Mouse (Mus musculus): ENCODE measurements around the gene Nhlrc1. TPM values are rescaled to one million over a fixed set of nuclear protein-coding genes. Genes with fewer than 3 reads are reported as not detected.

The Nhlrc1 gene
- total RNA-seq, 2 experiments from 2014 or later, result 2.2 TPM

Other genes starting within 250 kb of the Nhlrc1 start
- gene Kif13a, start 85.0 kb downstream of the Nhlrc1 start, total RNA-seq (2015), result 20.9 and 24.4 TPM in 2 replicates
- gene Kif13a, start 85.0 kb downstream of the Nhlrc1 start, total RNA-seq (2017), result 31.1 and 41.0 TPM in 2 replicates
- gene Kdm1b, start 28.6 kb upstream of the Nhlrc1 start, total RNA-seq (2015), result 8.9 and 9.4 TPM in 2 replicates
- 9.3 and 11.3 TPM in 2 replicates for gene Kdm1b, start 28.6 kb upstream of the Nhlrc1 start, total RNA-seq (2017)
- gene Tpmt, start 29.9 kb upstream of the Nhlrc1 start, total RNA-seq (2015), result 6.5 and 9.4 TPM in 2 replicates
- gene Tpmt, start 29.9 kb upstream of the Nhlrc1 start, total RNA-seq (2017), result 1.5 and 3.1 TPM in 2 replicates
- gene Dek, start 91.4 kb upstream of the Nhlrc1 start, total RNA-seq (2015), result 470 TPM in 2 replicates
- 476 and 558 TPM in 2 replicates for gene Dek, start 91.4 kb upstream of the Nhlrc1 start, total RNA-seq (2017)
- gene Rnf144b, start 107.8 kb upstream of the Nhlrc1 start, total RNA-seq (2015), result 7.0 and 10.6 TPM in 2 replicates
- 7.4 and 10.8 TPM in 2 replicates for gene Rnf144b, start 107.8 kb upstream of the Nhlrc1 start, total RNA-seq (2017)

Data from megakaryocyte progenitor cell, adult 5-6 weeks (primary cell).